Mouse (Mus musculus): Measurements from ENCODE around the gene Cby3. TPM values are rescaled to one million over a fixed set of nuclear protein-coding genes. Genes with fewer than 3 reads are reported as not detected.
"Not testable (repeated sequence)": the region's sequence is repeated elsewhere in the genome, so short reads cannot be mapped to it uniquely, and the experiment has no call there.

Gene Cby3
- total RNA-seq (2021) = not detected
- long read RNA-seq, experiment 1 = 0 reads
- long read RNA-seq, experiment 2 = 0 reads

- no peak for DNase-seq (ENCODE audit: low spot score in 2 of 2)
- intact Hi-C loops (cut with DNase I) = no loop called here
Measured at GRCm38 (mm10) chr11:50354162-50354561, at the start of gene Cby3. Gene Cby3, plus strand, starts transcription at chr11:50354462.

DNA sequence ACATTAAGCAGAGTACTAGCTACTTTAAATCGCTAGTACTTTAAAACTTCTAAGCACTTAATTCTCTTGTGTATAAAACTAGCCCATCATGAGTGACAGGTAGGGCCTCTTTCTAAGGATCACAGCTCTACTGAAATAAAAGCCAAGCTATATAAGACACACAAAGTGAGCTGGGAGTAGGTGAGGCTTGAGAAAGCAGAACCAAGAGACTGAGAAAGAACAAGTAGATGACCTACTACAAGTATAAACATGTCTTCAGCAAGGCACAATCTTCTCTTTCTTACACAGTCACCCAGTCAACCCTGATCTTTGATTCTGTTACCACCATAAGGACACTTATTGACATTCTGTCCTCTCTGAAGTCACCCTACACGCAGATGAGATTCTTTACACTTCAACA, 41.5 kb upstream of the Cby3 start:
- intact Hi-C loops (cut with DNase I) = no loop called here

DNA sequence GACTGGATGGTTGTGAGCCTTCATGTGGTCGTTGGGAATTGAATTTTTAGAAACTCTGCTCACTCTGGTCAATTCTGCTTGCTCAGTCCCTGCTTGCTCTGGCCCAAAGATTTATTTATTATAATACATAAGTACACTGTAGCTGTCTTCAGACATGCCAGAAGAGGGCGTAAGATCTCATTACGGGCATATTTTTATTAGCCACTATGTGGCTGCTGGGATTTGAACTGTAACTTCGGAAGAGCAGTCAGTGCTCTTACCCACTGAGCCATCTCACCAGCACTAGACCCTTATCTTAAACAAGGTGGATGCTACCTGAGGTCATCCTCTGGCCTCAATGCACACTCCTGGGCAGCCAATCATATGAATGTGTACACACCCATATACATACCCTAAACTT, 34.9 kb upstream of the Cby3 start:
- intact Hi-C loops (cut with DNase I); DNase-seq (ENCODE audit: low spot score in 2 of 2): not testable (repeated sequence)

More for the DNA sequence above, 41.5 kb upstream of the Cby3 start:
- no peak for DNase-seq (ENCODE audit: low spot score in 2 of 2)

DNA sequence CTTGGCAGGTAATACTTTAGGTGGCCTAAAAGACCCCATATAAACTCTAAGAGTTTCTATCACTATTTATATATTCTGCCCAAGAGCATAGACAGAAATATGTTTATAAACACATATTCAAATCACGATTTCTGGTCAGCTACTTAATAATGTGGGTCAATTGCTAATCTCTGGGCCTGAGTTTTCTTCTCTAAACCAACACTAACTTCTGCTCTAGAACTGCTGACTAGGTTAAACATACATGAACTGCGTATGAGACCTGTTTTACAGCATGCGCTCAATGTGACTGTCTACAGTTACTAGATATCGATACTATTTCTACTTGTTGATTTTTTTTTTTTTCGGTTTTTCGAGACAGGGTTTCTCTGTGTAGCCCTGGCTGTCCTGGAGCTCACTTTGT, 33.0 kb upstream of the Cby3 start:
- intact Hi-C loops (cut with DNase I) = no loop called here
- no peak for DNase-seq (ENCODE audit: low spot score in 2 of 2)

- DNase-seq (ENCODE audit: low spot score in 2 of 2) = no peak
- intact Hi-C loops (cut with DNase I) = no loop called here
Measured at GRCm38 (mm10) chr11:50322345-50322744, 31.9 kb upstream of the Cby3 start.

GRCm38 (mm10) chr11:50323843-50324242, 30.4 kb upstream of the Cby3 start:
- DNase-seq (ENCODE audit: low spot score in 2 of 2) = no peak
- intact Hi-C loops (cut with DNase I) = no loop called here

DNA sequence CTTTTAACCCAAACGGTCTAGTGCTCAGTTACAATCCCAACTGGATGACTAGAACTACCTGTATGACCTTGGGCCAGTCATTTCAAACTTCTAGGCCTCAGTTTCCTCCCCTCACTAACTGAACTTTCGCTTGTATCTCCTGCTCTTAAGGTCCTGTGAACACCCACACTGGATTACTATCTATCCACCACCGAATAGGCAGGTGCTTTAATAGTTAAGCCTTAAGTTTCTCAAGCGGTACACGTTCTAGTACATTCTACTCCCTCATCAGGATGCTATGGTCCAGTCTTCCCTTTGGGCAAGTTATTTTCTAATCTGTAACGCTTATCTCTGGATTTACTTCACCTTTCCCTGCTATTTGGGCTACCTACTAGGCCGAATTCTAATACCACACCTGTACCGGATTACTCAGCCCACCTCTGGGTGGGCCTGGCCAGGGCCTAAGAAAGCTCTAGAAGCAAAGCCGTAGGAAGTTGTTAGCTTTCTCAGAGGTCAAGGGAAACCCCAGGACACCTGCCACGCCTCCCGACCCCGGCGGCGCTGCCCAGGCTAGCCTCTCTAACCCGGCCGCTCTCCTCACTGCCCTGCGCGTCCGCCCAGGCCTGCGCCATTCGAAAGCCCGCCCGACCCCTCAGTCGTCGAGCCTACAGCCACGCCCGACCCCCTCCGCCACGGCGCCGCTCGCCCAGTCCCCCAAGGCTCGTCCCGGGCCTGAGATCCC, 29.4 kb upstream of the Cby3 start:
- DNase-seq (ENCODE audit: low spot score in 2 of 2) = no peak
- intact Hi-C loops (cut with DNase I) = loop anchor here (5.0 kb wide), 1 partner anchor 37 kb away; no protein-coding TSS in a partner anchor

GRCm38 (mm10) chr11:50325496-50326301, 28.6 kb upstream of the Cby3 start, which contains the start of gene Canx:
Gene Canx, minus strand, starts transcription at chr11:50325673.
- DNase-seq (ENCODE audit: low spot score in 2 of 2) = peak; percentile 99 to 100
- intact Hi-C loops (cut with DNase I) = loop anchor here (5.0 kb wide), 1 partner anchor 37 kb away; no protein-coding TSS in a partner anchor

DNA sequence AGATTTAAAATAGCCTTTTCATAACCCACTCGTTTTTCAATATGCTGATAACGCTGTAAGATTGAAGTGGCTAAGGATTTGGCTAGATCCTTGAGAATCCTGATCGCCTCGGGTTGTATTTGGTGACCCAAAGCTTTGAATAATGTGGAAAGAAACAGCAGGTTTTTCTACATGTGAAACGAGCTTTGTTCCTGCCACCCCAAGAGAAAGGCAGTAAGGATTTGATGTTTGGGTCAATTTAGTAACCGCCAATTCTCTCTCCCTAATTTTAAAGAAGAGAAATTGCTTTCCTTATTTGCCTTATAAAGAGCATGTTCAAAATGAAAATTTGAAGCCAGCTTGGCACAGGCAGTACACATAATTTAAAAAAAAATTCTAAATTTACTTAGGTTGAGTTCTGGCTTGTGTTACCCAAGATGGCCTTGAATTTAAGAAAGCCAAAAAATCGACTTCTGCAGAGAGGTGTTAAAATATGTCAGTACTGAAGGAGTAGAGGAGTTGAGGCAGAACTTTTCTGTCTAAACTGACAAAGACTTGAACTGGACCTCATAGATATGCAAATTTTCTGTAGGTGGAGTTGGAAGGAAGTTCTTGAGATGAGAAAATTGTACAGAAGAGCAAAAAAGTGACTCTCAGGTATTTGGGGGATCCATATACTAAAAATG, 27.8 kb upstream of the Cby3 start:
- peak in 1 of 2 experiments; percentile 8 for DNase-seq (ENCODE audit: low spot score in 2 of 2)
- intact Hi-C loops (cut with DNase I) = loop anchor here (5.0 kb wide), 1 partner anchor 36 kb away; no protein-coding TSS in a partner anchor

DNA sequence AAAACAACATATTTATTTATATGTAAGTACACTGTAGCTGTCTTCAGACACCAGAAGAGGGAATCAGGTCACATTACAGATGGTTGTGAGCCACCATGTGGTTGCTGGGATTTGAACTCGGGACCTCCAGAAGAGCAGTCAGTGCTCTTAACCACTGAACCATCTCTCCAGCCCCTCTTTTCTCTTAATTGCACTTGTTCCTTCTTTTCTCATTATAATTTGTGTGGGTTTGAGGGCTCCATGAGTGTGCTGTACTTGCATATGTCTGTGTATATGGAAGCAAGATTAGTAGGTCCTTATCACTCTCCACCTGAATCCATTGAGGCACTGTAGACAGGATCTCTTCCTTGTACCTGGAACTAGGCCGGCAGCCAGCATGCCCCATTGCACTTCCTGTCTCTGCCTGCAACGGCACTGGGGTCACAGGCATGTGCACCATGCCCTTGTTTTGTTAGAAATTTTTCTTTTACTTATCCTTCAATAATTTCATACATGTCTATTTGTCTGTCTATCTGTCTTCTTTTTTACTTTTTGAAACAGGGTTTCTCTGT, 26.1 kb upstream of the Cby3 start:
- intact Hi-C loops (cut with DNase I) = loop anchor here (5.0 kb wide), 1 partner anchor 34 kb away; no protein-coding TSS in a partner anchor

GRCm38 (mm10) chr11:50329378-50329777, 24.9 kb upstream of the Cby3 start:
- intact Hi-C loops (cut with DNase I) = loop anchor here (5.0 kb wide), 1 partner anchor 33 kb away; no protein-coding TSS in a partner anchor

More for the DNA sequence above, 26.1 kb upstream of the Cby3 start:
- no peak for DNase-seq (ENCODE audit: low spot score in 2 of 2)

DNA sequence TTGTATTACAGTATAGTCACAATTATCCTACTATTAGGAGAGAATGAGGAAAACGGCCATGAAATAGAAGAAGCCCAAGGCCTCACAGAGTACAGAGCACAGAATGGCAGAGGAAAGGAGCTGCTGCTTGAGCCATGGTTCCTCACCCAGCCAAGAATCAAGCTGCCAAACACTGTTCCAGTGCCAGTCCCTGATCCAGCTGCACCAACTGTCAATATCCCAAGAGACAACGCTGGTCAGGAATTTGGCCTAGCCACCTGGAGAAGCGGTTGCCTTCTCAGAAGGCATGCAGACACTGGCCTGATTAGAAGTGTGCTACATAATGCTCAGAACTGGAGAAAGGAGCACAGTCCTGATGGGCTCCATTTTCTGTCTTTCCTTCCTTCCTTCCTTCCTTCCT, 21.1 kb upstream of the Cby3 start:
- DNase-seq (ENCODE audit: low spot score in 2 of 2) = no peak
- intact Hi-C loops (cut with DNase I) = no loop called here

More at GRCm38 (mm10) chr11:50329378-50329777, 24.9 kb upstream of the Cby3 start:
- DNase-seq (ENCODE audit: low spot score in 2 of 2) = no peak

- no peak for DNase-seq (ENCODE audit: low spot score in 2 of 2)
- intact Hi-C loops (cut with DNase I) = no loop called here
Measured at GRCm38 (mm10) chr11:50336126-50336525, 18.1 kb upstream of the Cby3 start.

- DNase-seq (ENCODE audit: low spot score in 2 of 2) = no peak
- intact Hi-C loops (cut with DNase I) = no loop called here
Measured at GRCm38 (mm10) chr11:50336891-50337290, 17.4 kb upstream of the Cby3 start.

GRCm38 (mm10) chr11:50345486-50345885, 8.8 kb upstream of the Cby3 start:
- intact Hi-C loops (cut with DNase I) = no loop called here
- DNase-seq (ENCODE audit: low spot score in 2 of 2) = no peak

DNA sequence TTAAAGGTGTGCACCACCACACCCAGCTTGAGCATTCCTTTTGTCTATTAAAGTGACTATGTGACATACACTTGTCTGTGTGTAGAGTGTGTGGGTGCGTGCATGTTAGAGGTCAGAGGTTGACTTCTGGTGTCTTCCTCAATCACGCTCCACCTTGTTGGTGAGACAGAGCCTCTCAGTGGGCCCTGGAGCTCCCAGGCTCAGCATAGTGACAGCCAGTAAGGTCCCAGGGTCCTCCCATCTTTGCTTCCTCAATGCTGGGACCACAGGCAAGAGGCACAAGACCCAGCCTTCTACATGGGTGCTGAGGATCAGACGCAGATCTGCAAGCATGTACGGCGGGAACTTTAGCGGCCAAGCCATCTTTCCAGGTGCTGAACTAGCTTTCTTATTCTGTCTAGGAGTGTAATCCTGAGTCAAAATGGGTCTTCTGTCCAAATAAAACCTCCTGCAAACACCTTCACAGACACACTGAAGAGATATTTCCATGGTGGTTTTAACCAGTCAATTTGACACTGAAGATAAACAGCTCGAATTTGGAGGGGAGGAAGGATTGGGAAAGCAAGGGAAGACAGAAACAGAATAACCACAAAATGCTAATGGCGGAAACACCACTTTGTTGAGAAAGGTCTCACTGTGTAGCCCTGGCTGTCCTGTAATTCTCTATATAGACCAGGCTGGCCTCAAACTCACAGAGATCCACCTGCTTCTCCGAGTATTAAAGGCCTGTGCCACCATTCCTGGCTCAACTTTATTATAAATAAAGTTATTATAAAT, 7.8 kb upstream of the Cby3 start:
- no peak for DNase-seq (ENCODE audit: low spot score in 2 of 2)
- intact Hi-C loops (cut with DNase I) = no loop called here

GRCm38 (mm10) chr11:50352177-50352576, 2.1 kb upstream of the Cby3 start:
- no peak for DNase-seq (ENCODE audit: low spot score in 2 of 2)
- intact Hi-C loops (cut with DNase I) = no loop called here

DNA sequence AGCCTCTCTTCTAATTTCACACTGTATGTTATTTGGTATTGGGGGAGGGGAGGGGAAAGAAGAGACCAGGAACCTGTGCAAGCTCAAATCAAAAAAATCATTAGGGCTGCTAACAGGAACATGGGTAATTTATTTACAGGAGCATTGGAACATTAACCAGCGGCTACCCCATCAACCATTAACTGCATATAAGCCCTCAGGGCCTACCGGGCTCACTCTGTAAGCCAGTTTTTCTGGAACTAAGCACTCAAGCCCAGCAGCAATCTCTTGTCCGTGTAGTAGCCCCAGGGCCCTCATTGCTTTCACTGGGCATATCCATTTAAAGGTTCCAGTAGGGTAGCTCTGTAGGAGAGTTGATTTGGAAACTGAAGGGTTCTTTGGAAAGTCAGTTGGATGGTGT, 589 bp downstream of the Cby3 start:
- intact Hi-C loops (cut with DNase I) = no loop called here
- no peak for DNase-seq (ENCODE audit: low spot score in 2 of 2)

- no peak for DNase-seq (ENCODE audit: low spot score in 2 of 2)
- intact Hi-C loops (cut with DNase I) = no loop called here
Measured at GRCm38 (mm10) chr11:50355395-50355794, 1.1 kb downstream of the Cby3 start.

Data from left cerebral cortex, postnatal 14 days (tissue).